8 mouse cellular contexts compared by ENCODE assay signal in genomic region chr19:46356701-46357138, GRCm38 (mm10). TPM values are rescaled to one million over a fixed set of nuclear protein-coding genes. Genes with fewer than 3 reads are reported as not detected.
DNase-seq lines count a peak whose midpoint lies in the region; ATAC-seq lines count a peak whose summit lies in the region.

No protein-coding gene starts in this region.

- intact Hi-C loops in left cerebral cortex, postnatal 10 days (cut with DNase I) = no loop called here

- DNase-seq in adrenal gland, adult (ENCODE audit: inconsistent age in 2 of 2, low spot score in 1 of 2) = peak; percentile 93 to 95
- DNase-seq in embryo, embryonic 10 days (ENCODE audit: low spot score) = peak; percentile 93
- peak; percentile 66 for DNase-seq in gastrocnemius, postnatal 10 days
- peak; percentile 88 to 93 for DNase-seq in left cerebral cortex, postnatal 10 days (ENCODE audit: extremely low spot score in 1 of 2, low spot score in 2 of 2)
- DNase-seq in right cerebral cortex, postnatal 14 days = peak; percentile 91
- peak; percentile 71 for DNase-seq in urinary bladder, postnatal 25 days (ENCODE audit: low spot score)

- peak; percentile 95 for ATAC-seq in inflammation-experienced regulatory T-cells, adult 6 months
- peak; percentile 86 for ATAC-seq in megakaryocyte progenitor cell, adult 5-6 weeks (replicated peaks; ENCODE audit: poor library complexity)

RNA-seq across cellular contexts. Expression of gene 2310034G01Rik, which starts 6.6 kb away (rescaled TPM):
- total RNA-seq in gastrocnemius, postnatal 10 days (2021) = under 1 TPM; 0.35 to 0.56 TPM
- under 1 TPM in 2 of 3 experiments, not detected in 1; 0.24 to 0.44 TPM for polyA plus RNA-seq in inflammation-experienced regulatory T-cells, adult 6 months (2017; shearing (Covaris generic))
- total RNA-seq in left cerebral cortex, postnatal 10 days (2021) = under 1 TPM; 0.77 to 0.99 TPM
- total RNA-seq in megakaryocyte progenitor cell, adult 5-6 weeks (2015) = 0.61 and 1.5 TPM in 2 replicates
- 0.29 and 1.8 TPM in 2 replicates for total RNA-seq in megakaryocyte progenitor cell, adult 5-6 weeks (2017)

RNA-seq across cellular contexts. Expression of gene Mfsd13a, which starts 15.8 kb away (rescaled TPM):
- 1 to 10 TPM; 1.2 to 1.5 TPM for total RNA-seq in gastrocnemius, postnatal 10 days (2021)
- polyA plus RNA-seq in inflammation-experienced regulatory T-cells, adult 6 months (2017; shearing (Covaris generic)) = 1 to 10 TPM; 4.3 to 8.1 (median 5.9) TPM
- total RNA-seq in left cerebral cortex, postnatal 10 days (2021) = 10 to 100 TPM; 22.0 to 23.5 TPM
- 65.8 and 66.4 TPM in 2 replicates for total RNA-seq in megakaryocyte progenitor cell, adult 5-6 weeks (2015)
- total RNA-seq in megakaryocyte progenitor cell, adult 5-6 weeks (2017) = 15.3 and 17.4 TPM in 2 replicates

RNA-seq across cellular contexts. Expression of gene Cuedc2, which starts 18.2 kb away (rescaled TPM):
- 10 to 100 TPM; 88.3 TPM for total RNA-seq in gastrocnemius, postnatal 10 days (2021)
- polyA plus RNA-seq in inflammation-experienced regulatory T-cells, adult 6 months (2017; shearing (Covaris generic)) = 10 to 100 TPM; 34.9 to 54.1 (median 46.6) TPM
- total RNA-seq in left cerebral cortex, postnatal 10 days (2021) = 100 to 1,000 TPM; 183 to 200 TPM
- 41.4 and 42.1 TPM in 2 replicates for total RNA-seq in megakaryocyte progenitor cell, adult 5-6 weeks (2015)
- 148 and 184 TPM in 2 replicates for total RNA-seq in megakaryocyte progenitor cell, adult 5-6 weeks (2017)

RNA-seq across cellular contexts. Expression of gene Fbxl15, which starts 28.7 kb away (rescaled TPM):
- total RNA-seq in gastrocnemius, postnatal 10 days (2021) = 1 to 10 TPM; 2.7 to 3.7 TPM
- polyA plus RNA-seq in inflammation-experienced regulatory T-cells, adult 6 months (2017; shearing (Covaris generic)) = 1 to 10 TPM; 3.9 to 6.4 (median 4.5) TPM
- total RNA-seq in left cerebral cortex, postnatal 10 days (2021) = 10 to 100 TPM; 25.9 to 29.2 TPM
- total RNA-seq in megakaryocyte progenitor cell, adult 5-6 weeks (2015) = 0.72 and 1.4 TPM in 2 replicates
- 0.71 and 2.7 TPM in 2 replicates for total RNA-seq in megakaryocyte progenitor cell, adult 5-6 weeks (2017)

RNA-seq across cellular contexts. Expression of gene Psd, which starts 29.8 kb away (rescaled TPM):
- 1 to 10 TPM; 2.2 to 2.6 TPM for total RNA-seq in gastrocnemius, postnatal 10 days (2021)
- polyA plus RNA-seq in inflammation-experienced regulatory T-cells, adult 6 months (2017; shearing (Covaris generic)) = 1 to 10 TPM; 3.1 to 4.1 (median 4.0) TPM
- total RNA-seq in left cerebral cortex, postnatal 10 days (2021) = 100 to 1,000 TPM; 631 to 653 TPM
- total RNA-seq in megakaryocyte progenitor cell, adult 5-6 weeks (2015) = 0.30 TPM in 1 of 2 replicates, not detected in the other
- total RNA-seq in megakaryocyte progenitor cell, adult 5-6 weeks (2017) = 0.12 and 0.84 TPM in 2 replicates

Comparison
In these comparisons a context has a peak if more than half of its experiments do, and no peak if none do; other contexts are left out.
1. Peak in every context shown above with its lines: DNase-seq and ATAC-seq.
2. RNA of gene Mfsd13a, which starts 15.8 kb away (total RNA-seq): 15.3 to 66.4 TPM in megakaryocyte progenitor cell, adult 5-6 weeks and 22.0 to 23.5 TPM in left cerebral cortex, postnatal 10 days; 1.2 to 1.5 TPM in gastrocnemius, postnatal 10 days; every median in the first group is over 4 times any median in the second.